Mouse (Mus musculus) kidney, adult 2 months (tissue): ENCODE measurements around the gene Mthfsd.

Experiments used
- CTCF ChIP-seq: fragments of 200-500 bp; conservative IDR thresholded peaks from 2 replicates; pipeline ENCODE4 v1.5.1; 2011; ENCODE audit warnings: low read depth, mild to moderate bottlenecking, control low read depth, low read length, moderate library complexity, mixed read lengths; ENCODE audit not compliant: insufficient read depth, insufficient read length
- POLR2A ChIP-seq: fragments of 200-500 bp; IDR thresholded peaks from one replicate; pipeline ENCODE4 v1.6.1; 2011; ENCODE audit warnings: low read depth, low read length, control low read depth

GRCm38 (mm10) chr8:121085011-121085410, 23.2 kb downstream of the Mthfsd start:
- TF ChIP-seq CTCF (no peak), POLR2A (no peak)
